Mouse (Mus musculus): ENCODE measurements at regions not wholly inside any gene's neighbourhood (a gene's known extent, or its start where the extent isn't known, plus 50 kb on each side); places are given as distances from the start of the nearest gene placed in this dataset.

DNA sequence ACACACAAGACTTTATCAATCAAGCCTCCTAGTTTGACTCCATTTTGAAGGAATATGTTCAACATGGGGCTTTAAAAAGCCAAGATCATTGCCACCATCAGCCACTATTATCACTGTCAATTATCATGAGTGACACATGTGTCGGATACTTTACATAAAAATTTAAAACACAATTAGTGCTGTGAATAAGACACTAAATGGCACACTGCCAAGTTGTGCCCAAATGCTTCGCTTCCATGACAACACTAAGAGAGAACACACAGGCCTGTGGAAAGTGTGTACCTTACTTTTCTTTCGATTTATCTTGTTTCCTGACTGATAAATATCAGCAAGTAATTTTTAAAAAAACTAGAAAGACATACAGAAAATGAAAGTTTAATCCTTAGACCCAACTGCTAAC, 166.5 kb upstream of the Ptbp2 start:
- ATAC-seq (replicated peaks; ENCODE audit: low FRiP score) (no peak), DNase-seq (ENCODE audit: low spot score) (no peak)

DNA sequence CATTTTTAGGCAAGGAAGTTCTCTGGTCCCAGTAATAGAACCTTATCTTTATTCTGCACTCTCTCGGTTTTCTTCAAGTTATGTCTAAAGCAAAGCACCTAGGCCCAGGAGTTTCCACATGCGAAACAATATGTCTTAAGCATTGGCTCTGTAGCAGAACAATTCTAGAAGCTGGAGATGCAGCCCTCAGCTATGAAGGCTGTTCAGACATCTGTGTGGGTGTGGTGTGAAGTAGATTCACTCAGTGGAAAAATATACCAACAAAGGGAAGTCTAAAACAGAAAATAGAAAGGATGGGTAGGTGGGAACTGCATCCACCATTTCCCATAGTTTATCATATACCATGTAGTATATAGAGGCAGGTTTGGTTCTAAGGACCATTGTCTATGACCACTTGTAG, 165.8 kb upstream of the Ptbp2 start:
- no peak overlapping the region; the same call in 1 of the 2 replicates for H3K9ac ChIP-seq (ENCODE audit: low read length)
- no peaks in the 10 kb centered on the region for H3K36me3 ChIP-seq (ENCODE audit: control insufficient read depth, insufficient read depth, low read length)
- H3K27me3 ChIP-seq (ENCODE audit: control insufficient read depth, insufficient read depth, low read length), result no peaks in the 10 kb centered on the region
- no peak for DNase-seq (ENCODE audit: low spot score)
- no peak overlapping the region for H3K4me2 ChIP-seq (ENCODE audit: low read depth, low read length, severe bottlenecking)
- 69% methylated on average over 2 of the region's 2 CpGs for WGBS
- H3K27ac ChIP-seq (ENCODE audit: low read depth, low read length), result peak overlapping the region; percentile 70
- H3K4me1 ChIP-seq (replicated peaks; ENCODE audit: control insufficient read depth, insufficient read depth, low read length), result peaks cover 14% of the 10 kb centered on the region
- ATAC-seq (replicated peaks; ENCODE audit: low FRiP score), result no peak
- no peak overlapping the region for H3K4me3 ChIP-seq (ENCODE audit: low read depth, low read length)
- H3K9me3 ChIP-seq (ENCODE audit: control insufficient read depth, low read length), result no peaks in the 10 kb centered on the region

More for the DNA sequence above, 166.5 kb upstream of the Ptbp2 start:
- Histone ChIP-seq H3K27me3 (ENCODE audit: control insufficient read depth, insufficient read depth, low read length) (no peaks in the 10 kb centered on the region), H3K4me2 (ENCODE audit: low read depth, low read length, severe bottlenecking) (no peak overlapping the region), H3K4me3 (ENCODE audit: low read depth, low read length) (no peak overlapping the region), H3K36me3 (ENCODE audit: control insufficient read depth, insufficient read depth, low read length) (no peaks in the 10 kb centered on the region), H3K9ac (ENCODE audit: low read length) (no peak overlapping the region), H3K9me3 (ENCODE audit: control insufficient read depth, low read length) (no peaks in the 10 kb centered on the region), H3K27ac (ENCODE audit: low read depth, low read length) (peak overlapping the region; percentile 70; the same call in 1 of the 2 replicates), H3K4me1 (replicated peaks; ENCODE audit: control insufficient read depth, insufficient read depth, low read length) (peaks cover 14% of the 10 kb centered on the region)
- WGBS, result 69% methylated on average over 3 of the region's 3 CpGs

GRCm38 (mm10) chr3:119949620-119950019, 165.4 kb upstream of the Ptbp2 start:
- Histone ChIP-seq H3K9ac (ENCODE audit: low read length) (no peak overlapping the region), H3K36me3 (ENCODE audit: control insufficient read depth, insufficient read depth, low read length) (no peaks in the 10 kb centered on the region), H3K27me3 (ENCODE audit: control insufficient read depth, insufficient read depth, low read length) (no peaks in the 10 kb centered on the region), H3K4me3 (ENCODE audit: low read depth, low read length) (no peak overlapping the region; the same call in 1 of the 2 replicates), H3K9me3 (ENCODE audit: control insufficient read depth, low read length) (no peaks in the 10 kb centered on the region), H3K4me1 (replicated peaks; ENCODE audit: control insufficient read depth, insufficient read depth, low read length) (peaks cover 14% of the 10 kb centered on the region), H3K27ac (ENCODE audit: low read depth, low read length) (peak overlapping the region; percentile 60), H3K4me2 (ENCODE audit: low read depth, low read length, severe bottlenecking) (peak overlapping the region; percentile 42; the same call in 1 of the 2 replicates)
- WGBS, result 9% methylated on average over 7 of the region's 7 CpGs
- DNase-seq (ENCODE audit: low spot score), result peak; percentile 75
- ATAC-seq (replicated peaks; ENCODE audit: low FRiP score), result peak; percentile 77

DNA sequence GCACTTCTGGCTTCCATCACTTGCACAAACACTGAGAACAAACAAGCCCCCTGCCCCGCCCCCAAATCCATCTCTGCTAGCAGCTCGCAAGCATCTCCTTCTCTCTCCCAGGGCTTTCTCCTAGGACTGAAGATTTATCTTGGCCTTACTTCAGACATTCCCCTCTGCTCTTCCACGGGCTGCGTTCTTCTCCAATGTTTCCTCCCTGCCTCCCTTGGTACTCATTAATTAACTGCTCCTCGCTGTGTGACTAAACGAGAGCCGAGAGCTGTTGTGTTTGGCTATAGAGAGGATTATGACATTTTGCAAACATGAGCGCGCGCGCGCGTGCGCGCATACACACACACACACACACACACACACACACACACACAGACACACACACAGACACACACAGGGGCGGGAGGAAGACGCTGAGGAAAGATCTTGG, 164.8 kb upstream of the Ptbp2 start:
- Histone ChIP-seq H3K36me3 (ENCODE audit: control insufficient read depth, insufficient read depth, low read length) (no peaks in the 10 kb centered on the region), H3K27ac (ENCODE audit: low read depth, low read length) (peak overlapping the region; percentile 60), H3K4me1 (replicated peaks; ENCODE audit: control insufficient read depth, insufficient read depth, low read length) (peaks cover 14% of the 10 kb centered on the region), H3K4me3 (ENCODE audit: low read depth, low read length) (peak overlapping the region; percentile 12), H3K9me3 (ENCODE audit: control insufficient read depth, low read length) (no peaks in the 10 kb centered on the region), H3K4me2 (ENCODE audit: low read depth, low read length, severe bottlenecking) (peak overlapping the region; percentile 42; the same call in 1 of the 2 replicates), H3K27me3 (ENCODE audit: control insufficient read depth, insufficient read depth, low read length) (no peaks in the 10 kb centered on the region), H3K9ac (ENCODE audit: low read length) (peak overlapping the region; percentile 43)
- ATAC-seq (replicated peaks; ENCODE audit: low FRiP score) (peak; percentile 42), DNase-seq (ENCODE audit: low spot score) (peak; percentile 81)
- WGBS, result 13% methylated on average over 17 of the region's 17 CpGs

GRCm38 (mm10) chr3:119947126-119947525, 162.9 kb upstream of the Ptbp2 start:
- 15% methylated on average over 4 of the region's 4 CpGs for WGBS
- Histone ChIP-seq H3K27ac (ENCODE audit: low read depth, low read length) (peak overlapping the region; percentile 76), H3K4me1 (replicated peaks; ENCODE audit: control insufficient read depth, insufficient read depth, low read length) (peaks cover 14% of the 10 kb centered on the region), H3K9ac (ENCODE audit: low read length) (no peak overlapping the region), H3K9me3 (ENCODE audit: control insufficient read depth, low read length) (no peaks in the 10 kb centered on the region), H3K36me3 (ENCODE audit: control insufficient read depth, insufficient read depth, low read length) (no peaks in the 10 kb centered on the region), H3K4me3 (ENCODE audit: low read depth, low read length) (no peak overlapping the region), H3K4me2 (ENCODE audit: low read depth, low read length, severe bottlenecking) (no peak overlapping the region), H3K27me3 (ENCODE audit: control insufficient read depth, insufficient read depth, low read length) (no peaks in the 10 kb centered on the region)
- ATAC-seq (replicated peaks; ENCODE audit: low FRiP score) (peak; percentile 87), DNase-seq (ENCODE audit: low spot score) (peak; percentile 61)

DNA sequence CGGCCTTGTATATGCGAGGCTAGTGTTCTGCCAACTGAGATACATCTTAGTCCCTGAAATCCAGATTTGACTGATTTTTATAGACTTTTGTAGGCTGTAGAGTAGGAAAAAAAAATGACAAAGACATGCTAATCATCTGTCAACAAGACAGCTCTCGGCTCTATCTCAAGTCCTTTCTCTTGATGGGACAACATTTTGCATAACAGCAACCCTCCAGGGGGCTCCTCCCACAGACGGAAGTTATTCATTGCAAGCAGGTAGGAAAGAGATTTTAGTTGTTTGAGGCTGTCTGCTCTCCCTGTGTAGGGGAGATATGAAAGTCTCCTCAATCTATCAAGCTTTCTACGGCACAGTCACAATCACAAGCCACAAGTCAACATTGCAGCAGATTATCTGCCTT, 159.8 kb upstream of the Ptbp2 start:
- DNase-seq (ENCODE audit: low spot score) (no peak), ATAC-seq (replicated peaks; ENCODE audit: low FRiP score) (no peak)
- no peak overlapping the region for H3K27ac ChIP-seq (ENCODE audit: low read depth, low read length)
- H3K4me3 ChIP-seq (ENCODE audit: low read depth, low read length), result no peak overlapping the region
- H3K4me2 ChIP-seq (ENCODE audit: low read depth, low read length, severe bottlenecking), result no peak overlapping the region
- H3K27me3 ChIP-seq (ENCODE audit: control insufficient read depth, insufficient read depth, low read length), result no peaks in the 10 kb centered on the region
- no peaks in the 10 kb centered on the region for H3K9me3 ChIP-seq (ENCODE audit: control insufficient read depth, low read length)
- no peaks in the 10 kb centered on the region for H3K36me3 ChIP-seq (ENCODE audit: control insufficient read depth, insufficient read depth, low read length)
- 67% methylated on average over 5 of the region's 5 CpGs for WGBS
- H3K9ac ChIP-seq (ENCODE audit: low read length), result no peak overlapping the region
- H3K4me1 ChIP-seq (replicated peaks; ENCODE audit: control insufficient read depth, insufficient read depth, low read length), result peaks cover 5% of the 10 kb centered on the region; the same call in 1 of the 2 replicates

DNA sequence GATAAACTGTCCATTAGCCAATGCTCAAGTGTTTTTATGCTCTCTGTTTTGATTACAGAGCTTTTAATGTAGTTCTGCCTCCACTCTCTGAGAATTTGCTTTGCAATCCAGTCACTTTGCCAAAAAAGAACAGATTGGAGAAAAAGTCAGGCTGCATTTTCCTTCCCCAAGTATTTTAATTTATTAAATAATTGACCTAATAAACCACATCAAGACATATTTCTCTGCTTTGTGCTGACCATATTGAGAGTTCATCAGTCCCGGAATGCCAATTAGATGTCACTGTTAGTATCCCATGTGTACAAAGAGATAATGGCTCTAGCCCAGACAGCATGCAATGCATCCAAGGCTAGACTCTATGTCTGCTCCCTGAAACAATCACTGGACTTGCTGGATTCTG, 154.8 kb upstream of the Ptbp2 start:
- no peak for DNase-seq (ENCODE audit: low spot score)
- Histone ChIP-seq H3K9me3 (ENCODE audit: control insufficient read depth, low read length) (no peaks in the 10 kb centered on the region), H3K27me3 (ENCODE audit: control insufficient read depth, insufficient read depth, low read length) (no peaks in the 10 kb centered on the region), H3K36me3 (ENCODE audit: control insufficient read depth, insufficient read depth, low read length) (no peaks in the 10 kb centered on the region), H3K4me2 (ENCODE audit: low read depth, low read length, severe bottlenecking) (no peak overlapping the region), H3K4me1 (replicated peaks; ENCODE audit: control insufficient read depth, insufficient read depth, low read length) (no peaks in the 10 kb centered on the region), H3K27ac (ENCODE audit: low read depth, low read length) (no peak overlapping the region), H3K9ac (ENCODE audit: low read length) (no peak overlapping the region), H3K4me3 (ENCODE audit: low read depth, low read length) (no peak overlapping the region)
- ATAC-seq (replicated peaks; ENCODE audit: low FRiP score), result no peak
- 84% methylated on average over 1 of the region's 1 CpGs for WGBS

DNA sequence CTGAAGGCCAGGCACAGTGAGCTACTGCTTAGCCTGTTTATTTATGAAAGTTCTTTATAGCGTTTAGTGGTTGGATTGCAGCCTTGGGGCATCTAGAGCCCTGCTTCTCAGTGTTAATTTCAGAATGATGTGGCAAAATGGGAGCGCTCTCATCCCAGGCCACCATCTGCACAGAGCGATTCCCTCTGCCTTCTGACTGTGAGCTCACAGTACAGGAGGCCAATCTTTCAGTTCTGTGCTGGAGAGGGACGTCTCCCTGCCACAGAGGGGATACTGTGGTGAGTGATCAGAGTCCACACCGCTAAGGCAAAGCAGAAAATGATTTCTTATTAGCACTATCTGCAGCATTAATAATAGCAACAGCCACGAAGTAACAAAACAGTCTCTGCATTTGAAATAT, 154.2 kb upstream of the Ptbp2 start:
- Histone ChIP-seq H3K36me3 (ENCODE audit: control insufficient read depth, insufficient read depth, low read length) (no peaks in the 10 kb centered on the region), H3K9me3 (ENCODE audit: control insufficient read depth, low read length) (no peaks in the 10 kb centered on the region), H3K27ac (ENCODE audit: low read depth, low read length) (no peak overlapping the region), H3K9ac (ENCODE audit: low read length) (no peak overlapping the region), H3K4me1 (replicated peaks; ENCODE audit: control insufficient read depth, insufficient read depth, low read length) (no peaks in the 10 kb centered on the region), H3K27me3 (ENCODE audit: control insufficient read depth, insufficient read depth, low read length) (no peaks in the 10 kb centered on the region), H3K4me3 (ENCODE audit: low read depth, low read length) (no peak overlapping the region), H3K4me2 (ENCODE audit: low read depth, low read length, severe bottlenecking) (no peak overlapping the region)
- WGBS, result 81% methylated on average over 6 of the region's 6 CpGs
- no peak for ATAC-seq (replicated peaks; ENCODE audit: low FRiP score)
- no peak for DNase-seq (ENCODE audit: low spot score)

DNA sequence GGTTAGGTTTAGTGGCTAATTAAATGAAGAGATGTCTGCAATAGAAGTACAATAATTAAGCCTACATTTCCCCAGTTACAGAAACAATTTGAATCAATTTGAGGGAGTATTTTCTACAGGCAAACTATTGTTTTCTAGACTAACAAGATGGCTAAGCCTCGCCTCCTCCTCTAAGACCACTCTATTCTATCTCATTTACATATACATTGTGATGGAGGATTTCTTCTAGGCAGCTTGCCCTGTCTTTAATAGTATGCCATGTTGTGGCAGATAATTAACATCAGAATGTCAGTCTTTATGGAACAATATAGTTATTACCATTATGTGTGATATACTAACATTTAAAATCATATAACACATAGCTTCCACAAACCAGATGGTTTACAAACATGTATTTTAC, 152.3 kb upstream of the Ptbp2 start:
- DNase-seq (ENCODE audit: low spot score) (no peak), ATAC-seq (replicated peaks; ENCODE audit: low FRiP score) (0 out of 2 replicates have a peak, but pooled peaks have one; percentile 32)
- WGBS, result 44% methylated on average over 1 of the region's 1 CpGs
- Histone ChIP-seq H3K9me3 (ENCODE audit: control insufficient read depth, low read length) (no peaks in the 10 kb centered on the region), H3K4me1 (replicated peaks; ENCODE audit: control insufficient read depth, insufficient read depth, low read length) (0 out of 2 replicates have a peak, but pooled peaks cover 5% of the 10 kb centered on the region), H3K27me3 (ENCODE audit: control insufficient read depth, insufficient read depth, low read length) (no peaks in the 10 kb centered on the region), H3K36me3 (ENCODE audit: control insufficient read depth, insufficient read depth, low read length) (no peaks in the 10 kb centered on the region), H3K9ac (ENCODE audit: low read length) (no peak overlapping the region), H3K4me3 (ENCODE audit: low read depth, low read length) (no peak overlapping the region), H3K4me2 (ENCODE audit: low read depth, low read length, severe bottlenecking) (no peak overlapping the region), H3K27ac (ENCODE audit: low read depth, low read length) (no peak overlapping the region)
